Mouse (Mus musculus) duodenum, adult 2 months (tissue): ENCODE measurements around the gene Shc4. TPM values are rescaled to one million over a fixed set of nuclear protein-coding genes. Genes with fewer than 3 reads are reported as not detected.

ENCODE experiments used
- polyA plus RNA-seq: library from polyadenylated mRNA; depleted of rRNA; stranded (reverse); fragments of >200 nt; gene quantifications from 2 replicates; pipeline ENCODE4 v1.2.3, GENCODE M21; 2012; ENCODE audit warnings: low replicate concordance; rRNA removed

Shc4 gene
- polyA plus RNA-seq = 0.17 and 0.35 TPM in 2 replicates

GRCm38 (mm10) chr2:125724086-125724430, at the start of gene Shc4:
Gene Shc4 (minus strand): TSS chr2:125724148.

GRCm38 (mm10) chr2:125672957-125673631, 50.9 kb downstream of the Shc4 start, which contains the start of gene Eid1:
Gene Eid1 (plus strand): TSS chr2:125673095.

GRCm38 (mm10) chr2:125624837-125625351, 99.1 kb downstream of the Shc4 start, which contains the start of gene Cep152:
Gene Cep152 (minus strand): TSS chr2:125625113.

Other genes starting within 250 kb of the Shc4 start
- 0.09 and 0.13 TPM in 2 replicates for gene Gm9913, start 219.1 kb downstream of the Shc4 start, polyA plus RNA-seq
- 1.9 and 4.4 TPM in 2 replicates for gene Fbn1, start 216.2 kb downstream of the Shc4 start, polyA plus RNA-seq
- 0.27 and 0.56 TPM in 2 replicates for gene Cep152, start 99.0 kb downstream of the Shc4 start, polyA plus RNA-seq
- 4.9 and 8.1 TPM in 2 replicates for gene Eid1, start 51.1 kb downstream of the Shc4 start, polyA plus RNA-seq
- 6.2 and 6.4 TPM in 2 replicates for gene Secisbp2l, start 58.7 kb upstream of the Shc4 start, polyA plus RNA-seq
- gene Galk2, start 135.0 kb upstream of the Shc4 start, polyA plus RNA-seq = 7.8 and 8.2 TPM in 2 replicates
- gene Cops2, start 135.0 kb upstream of the Shc4 start, polyA plus RNA-seq = 0.35 and 0.57 TPM in 2 replicates